Mouse (Mus musculus): ENCODE measurements around the gene Fgf23.

Fgf23 gene

GRCm38 (mm10) chr6:127109402-127109930, 36.8 kb downstream of the Fgf23 start, which contains the start of gene Tigar:
Gene Tigar (minus strand): TSS chr6:127109557.
- in situ Hi-C loops (cut with MboI, MseI) = loop anchor here in 1 of 2 experiments (25.0 kb wide), 1 partner anchor 1278 kb away; the partner anchor contains the start of genes Gm44596, Nrip2 and Tex52

DNA sequence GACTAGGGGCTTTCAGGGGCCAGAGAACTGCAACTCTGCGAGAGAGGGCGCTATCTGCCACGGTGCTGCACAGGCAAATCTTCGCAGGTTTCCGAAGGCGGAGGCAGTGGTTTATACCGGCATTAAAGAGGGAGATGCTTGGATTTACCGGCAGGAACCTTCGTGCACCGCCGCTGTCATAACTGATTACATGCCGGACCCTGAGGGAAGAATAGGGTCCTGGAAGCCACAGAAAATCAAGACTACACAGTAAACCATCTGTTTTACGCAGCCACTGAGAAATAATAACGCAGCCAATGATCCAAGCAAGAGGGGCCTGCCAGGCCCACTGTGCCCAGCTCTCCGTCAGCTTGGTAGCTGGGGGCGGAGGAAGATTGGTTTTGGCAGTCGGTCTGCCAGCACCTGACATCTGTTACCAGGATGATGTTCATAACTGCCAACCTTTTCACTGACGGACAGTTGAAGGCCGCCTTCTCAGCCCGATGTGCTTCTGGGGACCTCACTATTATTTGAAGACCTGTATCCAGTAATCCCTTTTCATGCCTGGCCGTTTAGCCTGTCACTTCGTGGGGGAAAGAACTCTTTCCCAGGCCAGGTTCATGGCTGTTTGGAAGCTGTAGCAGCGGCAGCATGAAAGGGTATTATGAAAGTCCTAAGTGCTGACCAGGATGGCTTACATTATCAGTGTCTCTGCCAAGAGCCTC, 42.2 kb downstream of the Fgf23 start:
- in situ Hi-C loops (cut with MboI, MseI) = loop anchor here in 1 of 2 experiments (10.0 to 25.0 kb wide), 2 partner anchors 170 to 1272 kb away; partner anchors contain the start of genes Gm44596, Nrip2 and Tex52

GRCm38 (mm10) chr6:127122221-127122806, 49.6 kb downstream of the Fgf23 start:
- in situ Hi-C loops (cut with MboI, MseI) = loop anchor here in 1 of 2 experiments (25.0 kb wide), 1 partner anchor 1265 kb away; the partner anchor contains the start of genes Gm44596, Nrip2 and Tex52

GRCm38 (mm10) chr6:127122996-127123395, 50.3 kb downstream of the Fgf23 start:
- in situ Hi-C loops (cut with MboI, MseI) = loop anchor here in 1 of 2 experiments (25.0 kb wide), 1 partner anchor 1264 kb away; the partner anchor contains the start of genes Gm44596, Nrip2 and Tex52

- in situ Hi-C loops (cut with MboI, MseI) = loop anchor here in 1 of 2 experiments (25.0 kb wide), 1 partner anchor 1264 kb away; the partner anchor contains the start of genes Gm44596, Nrip2 and Tex52
Measured at GRCm38 (mm10) chr6:127123506-127123905, 50.8 kb downstream of the Fgf23 start.

DNA sequence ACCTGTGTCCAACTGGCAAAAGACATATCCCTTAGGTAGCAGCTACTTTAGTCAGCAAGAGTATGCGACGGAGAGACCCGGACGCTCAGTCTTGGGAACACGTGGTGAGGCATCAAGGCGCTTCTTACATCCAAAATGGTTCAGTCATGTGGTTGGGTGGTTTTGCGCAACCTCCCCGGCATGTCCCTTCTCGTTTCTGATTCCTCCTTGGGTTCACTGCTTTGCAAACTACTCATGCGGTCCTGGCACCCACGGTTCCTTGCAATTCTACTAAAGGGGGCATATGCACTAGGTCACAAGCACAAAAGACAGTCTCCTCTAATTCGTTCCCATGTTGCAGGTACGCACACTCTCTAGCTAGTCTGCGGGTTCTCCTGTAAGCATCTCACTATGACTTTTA, 57.0 kb downstream of the Fgf23 start:
- in situ Hi-C loops (cut with MboI, MseI) = no loop called here

- in situ Hi-C loops (cut with MboI, MseI) = no loop called here
Measured at GRCm38 (mm10) chr6:127130377-127130776, 57.7 kb downstream of the Fgf23 start.
